8 mouse cellular contexts compared by ENCODE assay signal in genomic region chr17:13656485-13657181, GRCm38 (mm10).
A peak's percentile ranks its signal among the peaks of the same experiment; 100 is the strongest.
DNase-seq lines count a peak whose midpoint lies in the region; ATAC-seq and TF ChIP-seq lines count a peak whose summit lies in the region.

No protein-coding gene starts in this region.

- 1% methylated on average over 11 of the region's 15 CpGs for WGBS in cerebellum, adult 2 months
- 3% methylated on average over 12 of the region's 15 CpGs for WGBS in heart, embryonic 12.5 days
- 8% methylated on average over 11 of the region's 15 CpGs for WGBS in limb, embryonic 15.5 days
- 2% methylated on average over 11 of the region's 15 CpGs for WGBS in neural tube, embryonic 14.5 days

- TF ChIP-seq CTCF in cerebellum, adult 2 months (IDR thresholded peaks at IDR 0.05; ENCODE audit: borderline replicate concordance, insufficient read depth, low read depth, low read length), result no peak

- peak overlapping the region; percentile 5 for H3K4me3 ChIP-seq in cerebellum, adult 2 months (replicated peaks; ENCODE audit: insufficient read depth, low read depth, low read length)
- H3K4me3 ChIP-seq in heart, embryonic 12.5 days, result peak overlapping the region; percentile 30
- no peak overlapping the region for H3K4me3 ChIP-seq in limb, embryonic 15.5 days
- H3K4me3 ChIP-seq in neural tube, embryonic 14.5 days (ENCODE audit: low read depth, low read length), result no peak overlapping the region

- no peak for TF ChIP-seq POLR2A in cerebellum, adult 2 months (IDR thresholded peaks at IDR 0.05; ENCODE audit: borderline replicate concordance, insufficient read depth, low read length)

- H3K9ac ChIP-seq in heart, embryonic 12.5 days, result peak overlapping the region; percentile 39; the same call in 1 of the 2 replicates
- H3K9ac ChIP-seq in limb, embryonic 15.5 days, result no peak overlapping the region
- H3K9ac ChIP-seq in neural tube, embryonic 14.5 days (replicated peaks; ENCODE audit: low read depth, low read length), result peak overlapping the region; percentile 29

- peak; percentile 27; the same call in 1 of the 2 replicates for ATAC-seq in heart, embryonic 12.5 days (ENCODE audit: insufficient number of reproducible peaks, low FRiP score)
- peak; percentile 35; the same call in 1 of the 2 replicates for ATAC-seq in limb, embryonic 15.5 days (ENCODE audit: insufficient number of reproducible peaks, low FRiP score, low TSS enrichment, low read depth)
- peak; percentile 47 for ATAC-seq in neural tube, embryonic 14.5 days (ENCODE audit: low read depth)
- ATAC-seq in granulocyte monocyte progenitor cell, adult 5-6 weeks (replicated peaks; ENCODE audit: poor library complexity, severe bottlenecking), result no peak

- no peaks in the 10 kb centered on the region for H3K27me3 ChIP-seq in cerebellum, adult 2 months (ENCODE audit: control insufficient read depth, insufficient read depth, low read length)
- no peaks in the 10 kb centered on the region for H3K27me3 ChIP-seq in heart, embryonic 12.5 days (replicated peaks)
- no peaks in the 10 kb centered on the region for H3K27me3 ChIP-seq in limb, embryonic 15.5 days
- no peaks in the 10 kb centered on the region for H3K27me3 ChIP-seq in neural tube, embryonic 14.5 days (ENCODE audit: control insufficient read depth, insufficient read depth, low read length)

- H3K4me1 ChIP-seq in cerebellum, adult 2 months (ENCODE audit: control insufficient read depth, insufficient read depth, low read length), result peaks cover 19% of the 10 kb centered on the region
- peaks cover 50% of the 10 kb centered on the region for H3K4me1 ChIP-seq in heart, embryonic 12.5 days (replicated peaks)
- H3K4me1 ChIP-seq in limb, embryonic 15.5 days, result peaks cover 7% of the 10 kb centered on the region
- peaks cover 11% of the 10 kb centered on the region for H3K4me1 ChIP-seq in neural tube, embryonic 14.5 days (ENCODE audit: control insufficient read depth, insufficient read depth, low read length)

- H3K4me2 ChIP-seq in heart, embryonic 12.5 days, result peak overlapping the region; percentile 63
- H3K4me2 ChIP-seq in limb, embryonic 15.5 days, result peak overlapping the region; percentile 10
- no peak overlapping the region; the same call in 1 of the 2 replicates for H3K4me2 ChIP-seq in neural tube, embryonic 14.5 days (ENCODE audit: low read depth, low read length)

- no peaks in the 10 kb centered on the region for H3K36me3 ChIP-seq in heart, embryonic 12.5 days
- no peaks in the 10 kb centered on the region for H3K36me3 ChIP-seq in limb, embryonic 15.5 days
- H3K36me3 ChIP-seq in neural tube, embryonic 14.5 days (ENCODE audit: control insufficient read depth, insufficient read depth, low read length), result no peaks in the 10 kb centered on the region

- H3K9me3 ChIP-seq in heart, embryonic 12.5 days (replicated peaks), result no peaks in the 10 kb centered on the region
- no peaks in the 10 kb centered on the region for H3K9me3 ChIP-seq in limb, embryonic 15.5 days
- no peaks in the 10 kb centered on the region for H3K9me3 ChIP-seq in neural tube, embryonic 14.5 days (ENCODE audit: control insufficient read depth, low read length)

- H3K27ac ChIP-seq in cerebellum, adult 2 months (ENCODE audit: insufficient read depth, low read length), result peak overlapping the region; percentile 76
- peak overlapping the region; percentile 69 for H3K27ac ChIP-seq in heart, embryonic 12.5 days (ENCODE audit: poor library complexity, severe bottlenecking)
- H3K27ac ChIP-seq in limb, embryonic 15.5 days, result no peak overlapping the region; the same call in 1 of the 2 replicates
- H3K27ac ChIP-seq in neural tube, embryonic 14.5 days (ENCODE audit: low read depth, low read length), result peak overlapping the region; percentile 75

- peak; percentile 66 for DNase-seq in MN1 (ENCODE audit: low spot score)
- DNase-seq in cerebellum, adult 2 months, result peak; percentile 73
- DNase-seq in layer of hippocampus, adult 8-10 months (ENCODE audit: low spot score in 2 of 2), result no peak
- DNase-seq in left cerebral cortex, adult 11 months (ENCODE audit: low spot score), result no peak

Comparison
In these comparisons a context has a peak if more than half of its experiments do, and no peak if none do; other contexts are left out.
1. DNase-seq: peak in MN1 (single experiment) and cerebellum, adult 2 months (2 of 2); none in layer of hippocampus, adult 8-10 months (0 of 2) and left cerebral cortex, adult 11 months (single experiment).
2. H3K4me3 ChIP-seq: peak in cerebellum, adult 2 months (single experiment) and heart, embryonic 12.5 days (single experiment); none in limb, embryonic 15.5 days (single experiment) and neural tube, embryonic 14.5 days (single experiment).